In the genomic region with DNA sequence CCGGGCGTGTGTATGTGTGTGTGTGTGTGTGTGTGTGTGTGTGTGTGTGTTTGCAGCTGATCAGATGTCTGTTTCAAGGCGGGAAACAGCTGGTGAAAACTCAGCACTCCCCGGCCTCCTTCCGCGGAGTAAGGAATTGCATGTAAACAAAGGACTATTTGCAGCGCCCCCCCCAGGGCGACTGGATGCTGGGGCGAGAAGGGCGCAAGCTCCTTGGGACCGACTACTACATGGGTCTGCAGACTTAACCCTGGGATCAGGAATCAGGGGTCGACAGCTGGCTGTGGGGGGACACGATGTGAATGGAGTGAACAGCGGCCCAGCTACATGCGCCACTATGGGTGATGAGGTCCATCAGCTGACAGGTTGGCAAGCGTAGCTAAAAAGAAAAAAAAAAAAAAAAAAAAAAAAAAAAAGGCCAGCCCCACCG, we compare ENCODE assay signal across 8 mouse cellular contexts. TPM values are rescaled to one million over a fixed set of nuclear protein-coding genes. Genes with fewer than 3 reads are reported as not detected.
DNase-seq lines count a peak whose midpoint lies in the region; ATAC-seq and TF ChIP-seq lines count a peak whose summit lies in the region.

A gene (minus strand): TSS at position 140 of the 430 bp plus-strand sequence.

- H3K4me1 ChIP-seq in CH12.LX (ENCODE audit: control insufficient read depth in 1 of 2, insufficient read depth in 2 of 2), result peaks cover 9 to 33% of the 10 kb centered on the region in 2 experiments
- peaks cover 4% of the 10 kb centered on the region; the same call in 1 of the 2 replicates for H3K4me1 ChIP-seq in forebrain, embryonic 11.5 days (replicated peaks; ENCODE audit: control insufficient read depth, insufficient read depth, low read length)
- peaks cover 47% of the 10 kb centered on the region for H3K4me1 ChIP-seq in liver, embryonic 16.5 days (ENCODE audit: control insufficient read depth, low read depth, low read length)
- peaks cover 25% of the 10 kb centered on the region for H3K4me1 ChIP-seq in neural tube, embryonic 13.5 days (replicated peaks)

- in situ Hi-C loops in CH12.LX (cut with MboI; ENCODE audit: low pct_ligation_motif_present, low pct_unique_long_range_greater_than_20kb, low sequenced_read_pairs), result loop anchor here (5.0 kb wide), 1 partner anchor 118 kb away; a partner anchor contains a TSS

- dilution Hi-C loops in CH12.LX (cut with MboI; ENCODE audit: extremely low pct_ligation_motif_present, extremely low pct_unique_long_range_greater_than_20kb, low sequenced_read_pairs), result no loop called here

- peaks cover 10% of the 10 kb centered on the region for H3K9me3 ChIP-seq in CH12.LX (replicated peaks; ENCODE audit: low read length)
- no peaks in the 10 kb centered on the region for H3K9me3 ChIP-seq in forebrain, embryonic 11.5 days (ENCODE audit: control insufficient read depth, low read length)
- H3K9me3 ChIP-seq in liver, embryonic 16.5 days (replicated peaks; ENCODE audit: control insufficient read depth, low read length), result no peaks in the 10 kb centered on the region
- H3K9me3 ChIP-seq in neural tube, embryonic 13.5 days, result no peaks in the 10 kb centered on the region

- peak within 1 kb of the TSS; percentile 71 to 92 (median 79) for H3K4me3 ChIP-seq in CH12.LX (replicated peaks in 1 of 3; ENCODE audit: low read depth in 2 of 3, low read length in 2 of 3, poor library complexity in 1 of 3)
- peak within 1 kb of the TSS; percentile 78 for H3K4me3 ChIP-seq in forebrain, embryonic 11.5 days (ENCODE audit: low read depth, low read length)
- peak within 1 kb of the TSS; percentile 77 for H3K4me3 ChIP-seq in liver, embryonic 16.5 days (ENCODE audit: low read depth, low read length)
- H3K4me3 ChIP-seq in neural tube, embryonic 13.5 days, result peak within 1 kb of the TSS; percentile 78

- DNase-seq in CH12.LX (ENCODE audit: extremely low read depth), result peak; percentile 93
- peak; percentile 85 for DNase-seq in c-Kit-positive CD71-positive TER-119-negative erythroid progenitor cells, embryonic 14.5 days (ENCODE audit: low read depth)
- DNase-seq in forebrain, embryonic 11.5 days (ENCODE audit: low spot score), result peak; percentile 94
- peak; percentile 93 to 94 for DNase-seq in heart, postnatal 10 days
- peak; percentile 46 for DNase-seq in large intestine, adult 2 months (ENCODE audit: low read depth, low spot score)
- DNase-seq in telencephalon, adult 2 months (ENCODE audit: low read depth, low spot score), result peak; percentile 86

- no peak for TF ChIP-seq POLR2A in CH12.LX (IDR thresholded peaks at IDR 0.05; ENCODE audit: low read depth, low read length)

- peaks cover 26% of the 10 kb centered on the region for H3K27me3 ChIP-seq in CH12.LX (replicated peaks)
- H3K27me3 ChIP-seq in forebrain, embryonic 11.5 days (ENCODE audit: control insufficient read depth, insufficient read depth, low read length), result no peaks in the 10 kb centered on the region
- H3K27me3 ChIP-seq in liver, embryonic 16.5 days (ENCODE audit: control insufficient read depth, insufficient read depth, low read depth, low read length), result no peaks in the 10 kb centered on the region; the same call in 1 of the 2 replicates
- no peaks in the 10 kb centered on the region for H3K27me3 ChIP-seq in neural tube, embryonic 13.5 days

- intact Hi-C loops in heart, postnatal 10 days (cut with DNase I), result no loop called here

- no peak for TF ChIP-seq EP300 in CH12.LX (IDR thresholded peaks at IDR 0.05; ENCODE audit: low read length)

- H3K36me3 ChIP-seq in CH12.LX (replicated peaks in 1 of 2; ENCODE audit: control insufficient read depth in 1 of 2, insufficient read depth in 1 of 2, low read length in 1 of 2), result peaks cover 0 to 25% of the 10 kb centered on the region in 2 experiments
- H3K36me3 ChIP-seq in forebrain, embryonic 11.5 days (ENCODE audit: control insufficient read depth, insufficient read depth, low read length), result no peaks in the 10 kb centered on the region; the same call in 1 of the 2 replicates
- no peaks in the 10 kb centered on the region for H3K36me3 ChIP-seq in liver, embryonic 16.5 days (ENCODE audit: control insufficient read depth, insufficient read depth)
- H3K36me3 ChIP-seq in neural tube, embryonic 13.5 days, result no peaks in the 10 kb centered on the region

- WGBS in forebrain, embryonic 11.5 days, result under 1% methylated on average over 17 of the region's 17 CpGs
- WGBS in large intestine, adult 2 months, result under 1% methylated on average over 17 of the region's 17 CpGs
- 0% methylated on average over 17 of the region's 17 CpGs for WGBS in liver, embryonic 16.5 days (ENCODE audit: insufficient replicate concordance)
- 0% methylated on average over 15 of the region's 17 CpGs for WGBS in neural tube, embryonic 13.5 days

- peak; percentile 23 for ATAC-seq in forebrain, embryonic 11.5 days (replicated peaks; ENCODE audit: low FRiP score)
- peak; percentile 11 for ATAC-seq in liver, embryonic 16.5 days (ENCODE audit: low read depth)
- peak; percentile 24 for ATAC-seq in neural tube, embryonic 13.5 days (ENCODE audit: low read depth)

- peak within 1 kb of the TSS; percentile 64 for H3K27ac ChIP-seq in CH12.LX (ENCODE audit: insufficient read depth, low read depth)
- H3K27ac ChIP-seq in forebrain, embryonic 11.5 days (ENCODE audit: low read depth, low read length), result peak within 1 kb of the TSS; percentile 92
- H3K27ac ChIP-seq in liver, embryonic 16.5 days (ENCODE audit: low read length), result peak within 1 kb of the TSS; percentile 91
- H3K27ac ChIP-seq in neural tube, embryonic 13.5 days (replicated peaks), result peak within 1 kb of the TSS; percentile 94

- TF ChIP-seq RAD21 in CH12.LX (IDR thresholded peaks at IDR 0.05; ENCODE audit: low read depth, low read length), result peak; percentile 5

- TF ChIP-seq CTCF in CH12.LX (conservative IDR thresholded peaks at IDR 0.05 in 1 of 2, IDR thresholded peaks at IDR 0.05 in 1 of 2; ENCODE audit: low read depth in 2 of 2, low read length in 2 of 2), result peak in 1 of 2 experiments; percentile 83; a peak in 2 of 4 replicates

- peak within 1 kb of the TSS; percentile 77 for H3K4me2 ChIP-seq in CH12.LX (ENCODE audit: insufficient read depth, low read depth, poor library complexity, severe bottlenecking)
- peak within 1 kb of the TSS; percentile 92 for H3K4me2 ChIP-seq in forebrain, embryonic 11.5 days (ENCODE audit: low read depth, low read length, severe bottlenecking)
- peak within 1 kb of the TSS; percentile 100 for H3K4me2 ChIP-seq in liver, embryonic 16.5 days (ENCODE audit: low read depth, low read length)
- peak within 1 kb of the TSS; percentile 93 for H3K4me2 ChIP-seq in neural tube, embryonic 13.5 days

- peaks cover 18% of the 10 kb centered on the region for H3K79me2 ChIP-seq in CH12.LX (replicated peaks; ENCODE audit: control insufficient read depth, extremely low read depth, insufficient read depth, poor library complexity, severe bottlenecking)

- peak within 1 kb of the TSS; percentile 67 for H3K9ac ChIP-seq in CH12.LX (ENCODE audit: insufficient read depth, low read depth)
- H3K9ac ChIP-seq in forebrain, embryonic 11.5 days (ENCODE audit: low read length), result peak within 1 kb of the TSS; percentile 90
- H3K9ac ChIP-seq in liver, embryonic 16.5 days (ENCODE audit: low read depth, low read length), result peak within 1 kb of the TSS; percentile 80
- peak within 1 kb of the TSS; percentile 83 for H3K9ac ChIP-seq in neural tube, embryonic 13.5 days

TF ChIP-seq in CH12.LX, 34 proteins besides CTCF, POLR2A, EP300 and RAD21:
- peak; percentile 75; the same call in 1 of the 2 replicates for TF ChIP-seq KAT2A (IDR thresholded peaks at IDR 0.05; ENCODE audit: insufficient replicate concordance, low read length)
- peak; percentile 58 for TF ChIP-seq HCFC1 (IDR thresholded peaks at IDR 0.05; ENCODE audit: low read depth, low read length)
- TF ChIP-seq E2F4 (IDR thresholded peaks at IDR 0.05; ENCODE audit: insufficient replicate concordance, low read depth, low read length), result peak; percentile 92
- TF ChIP-seq ETS1 (conservative IDR thresholded peaks at IDR 0.05; ENCODE audit: low read depth, low read length), result peak; percentile 98
- TF ChIP-seq CHD2 (IDR thresholded peaks at IDR 0.05; ENCODE audit: low read length), result 0 out of 2 replicates have a peak, but pooled peaks have one; percentile 17
- TF ChIP-seq MAZ (IDR thresholded peaks at IDR 0.05; ENCODE audit: low read depth, low read length), result peak; percentile 86
- TF ChIP-seq MEF2A (IDR thresholded peaks at IDR 0.05; ENCODE audit: borderline replicate concordance, low read depth, low read length), result peak; percentile 21; the same call in 1 of the 2 replicates
- TF ChIP-seq MAFK (IDR thresholded peaks at IDR 0.05; ENCODE audit: insufficient replicate concordance, low read length), result no peak
- TF ChIP-seq ZNF384 (IDR thresholded peaks at IDR 0.05; ENCODE audit: low read depth, low read length), result peak; percentile 95
- TF ChIP-seq JUND (conservative IDR thresholded peaks at IDR 0.05; ENCODE audit: low read depth, low read length), result no peak
- peak; percentile 100 for TF ChIP-seq SIN3A (IDR thresholded peaks at IDR 0.05; ENCODE audit: low read length)
- TF ChIP-seq TCF12 (IDR thresholded peaks at IDR 0.05; ENCODE audit: low read depth, low read length), result peak; percentile 59; the same call in 1 of the 2 replicates
- TF ChIP-seq SMC3 (IDR thresholded peaks at IDR 0.05; ENCODE audit: low read depth, low read length), result peak; percentile 29
- TF ChIP-seq BHLHE40 (IDR thresholded peaks at IDR 0.05; ENCODE audit: low read depth, low read length), result peak; percentile 44
- TF ChIP-seq MXI1 (IDR thresholded peaks at IDR 0.05; ENCODE audit: low read depth, low read length), result no peak; the same call in none of the 2 replicates
- TF ChIP-seq UBTF (IDR thresholded peaks at IDR 0.05; ENCODE audit: low read depth, low read length), result peak; percentile 0; the same call in 1 of the 2 replicates
- TF ChIP-seq ELF1 (IDR thresholded peaks at IDR 0.05; ENCODE audit: low read depth, low read length), result peak; percentile 51; the same call in 1 of the 2 replicates
- peak; percentile 76 for TF ChIP-seq IRF4 (IDR thresholded peaks at IDR 0.05; ENCODE audit: low read depth, low read length)
- no peak for TF ChIP-seq NRF1 (IDR thresholded peaks at IDR 0.05; ENCODE audit: low read depth, low read length)
TF ChIP-seq in CH12.LX: peak in this region for 15.

RNA-seq across cellular contexts. Expression of the gene that starts here (rescaled TPM):
- total RNA-seq in CH12.LX (2012; rRNA removed) (23.5 and 27.5 TPM in 2 replicates), CH12.LX (2014; rRNA removed) (24.0 and 25.0 TPM in 2 replicates)
- 43.3 and 46.6 TPM in 2 replicates for polyA plus RNA-seq in CH12.LX (2012; ENCODE audit: insufficient read length, low read depth)
- polyA plus RNA-seq in forebrain, embryonic 11.5 days (2014; fragmentation: Nextera tagmentation; extraction: Ambion mirVana), result 27.7 and 28.6 TPM in 2 replicates
- total RNA-seq in heart, postnatal 10 days (2021), result 1 to 10 TPM; 4.1 to 4.3 TPM
- 11.1 and 13.2 TPM in 2 replicates for polyA plus RNA-seq in large intestine, adult 2 months (2012; rRNA removed)
- 4.7 and 4.8 TPM in 2 replicates for polyA plus RNA-seq in liver, embryonic 16.5 days (2015; fragmentation: Nextera tagmentation; extraction: Ambion mirVana)
- polyA plus RNA-seq in neural tube, embryonic 13.5 days (2015; fragmentation: Nextera tagmentation; extraction: Ambion mirVana), result 10.2 TPM in 2 replicates

Comparison
In these comparisons a context has a peak if more than half of its experiments do, and no peak if none do; other contexts are left out.
1. Peak in every context shown above with its lines: DNase-seq, ATAC-seq, H3K4me3 ChIP-seq and H3K27ac ChIP-seq.
2. RNA of the gene that starts here (total RNA-seq): 23.5 to 27.5 TPM in CH12.LX; 4.1 to 4.3 TPM in heart, postnatal 10 days; every median in the first group is over 4 times any median in the second.